Mouse (Mus musculus): ENCODE measurements around the gene Fermt1. TPM values are rescaled to one million over a fixed set of nuclear protein-coding genes. Genes with fewer than 3 reads are reported as not detected.

Fermt1 gene
- polyA plus RNA-seq, 1 experiment from 2014 or later = 53.2 TPM

- no peaks in the 10 kb centered on the region for H3K36me3 ChIP-seq (ENCODE audit: control insufficient read depth, insufficient read depth, low read length)
- no peak for ATAC-seq
- peaks cover 9% of the 10 kb centered on the region; the same call in 1 of the 2 replicates for H3K27me3 ChIP-seq (replicated peaks; ENCODE audit: control insufficient read depth, insufficient read depth, low read length)
- no peak overlapping the region for H3K4me3 ChIP-seq (ENCODE audit: low read length)
- H3K9me3 ChIP-seq (ENCODE audit: control insufficient read depth, low read length) = no peaks in the 10 kb centered on the region
- WGBS = 81% methylated on average over 10 of the region's 10 CpGs
- H3K27ac ChIP-seq (ENCODE audit: low read length) = no peak overlapping the region
- no peaks in the 10 kb centered on the region for H3K4me1 ChIP-seq (ENCODE audit: control insufficient read depth, insufficient read depth, low read length)
- no peak overlapping the region for H3K9ac ChIP-seq (ENCODE audit: low read depth, low read length)
- no peak overlapping the region for H3K4me2 ChIP-seq (ENCODE audit: low read depth, low read length)
Measured at GRCm38 (mm10) chr2:132873657-132874326, 71.9 kb downstream of the Fermt1 start.

- no peaks in the 10 kb centered on the region for H3K27me3 ChIP-seq (replicated peaks; ENCODE audit: control insufficient read depth, insufficient read depth, low read length)
- H3K9me3 ChIP-seq (ENCODE audit: control insufficient read depth, low read length) = no peaks in the 10 kb centered on the region
- H3K4me2 ChIP-seq (ENCODE audit: low read depth, low read length) = no peak overlapping the region
- no peak overlapping the region for H3K9ac ChIP-seq (ENCODE audit: low read depth, low read length)
- ATAC-seq = no peak
- no peak overlapping the region for H3K27ac ChIP-seq (ENCODE audit: low read length)
- no peaks in the 10 kb centered on the region for H3K36me3 ChIP-seq (ENCODE audit: control insufficient read depth, insufficient read depth, low read length)
- WGBS = 62% methylated on average over 3 of the region's 3 CpGs
- H3K4me1 ChIP-seq (ENCODE audit: control insufficient read depth, insufficient read depth, low read length) = no peaks in the 10 kb centered on the region
- no peak overlapping the region for H3K4me3 ChIP-seq (ENCODE audit: low read length)
Measured at GRCm38 (mm10) chr2:132871663-132872062, 74.0 kb downstream of the Fermt1 start.

GRCm38 (mm10) chr2:132870286-132870685, 75.4 kb downstream of the Fermt1 start:
- WGBS = 78% methylated on average over 4 of the region's 4 CpGs
- H3K9me3 ChIP-seq (ENCODE audit: control insufficient read depth, low read length) = no peaks in the 10 kb centered on the region
- no peaks in the 10 kb centered on the region for H3K27me3 ChIP-seq (replicated peaks; ENCODE audit: control insufficient read depth, insufficient read depth, low read length)
- H3K4me1 ChIP-seq (ENCODE audit: control insufficient read depth, insufficient read depth, low read length) = no peaks in the 10 kb centered on the region
- ATAC-seq = no peak
- H3K27ac ChIP-seq (ENCODE audit: low read length) = no peak overlapping the region
- H3K4me2 ChIP-seq (ENCODE audit: low read depth, low read length) = no peak overlapping the region
- H3K9ac ChIP-seq (ENCODE audit: low read depth, low read length) = no peak overlapping the region
- H3K36me3 ChIP-seq (ENCODE audit: control insufficient read depth, insufficient read depth, low read length) = no peaks in the 10 kb centered on the region
- H3K4me3 ChIP-seq (ENCODE audit: low read length) = no peak overlapping the region

- Histone ChIP-seq H3K9me3 (ENCODE audit: control insufficient read depth, low read length) (no peaks in the 10 kb centered on the region), H3K4me1 (ENCODE audit: control insufficient read depth, insufficient read depth, low read length) (no peaks in the 10 kb centered on the region), H3K27me3 (replicated peaks; ENCODE audit: control insufficient read depth, insufficient read depth, low read length) (no peaks in the 10 kb centered on the region), H3K4me2 (ENCODE audit: low read depth, low read length) (no peak overlapping the region), H3K4me3 (ENCODE audit: low read length) (no peak overlapping the region), H3K36me3 (ENCODE audit: control insufficient read depth, insufficient read depth, low read length) (no peaks in the 10 kb centered on the region), H3K27ac (ENCODE audit: low read length) (no peak overlapping the region), H3K9ac (ENCODE audit: low read depth, low read length) (no peak overlapping the region)
- ATAC-seq = no peak
- WGBS = 91% methylated on average over 5 of the region's 5 CpGs
Measured at GRCm38 (mm10) chr2:132869682-132870081, 76.0 kb downstream of the Fermt1 start.

- 63% methylated on average over 5 of the region's 5 CpGs for WGBS
- Histone ChIP-seq H3K36me3 (ENCODE audit: control insufficient read depth, insufficient read depth, low read length) (no peaks in the 10 kb centered on the region), H3K9me3 (ENCODE audit: control insufficient read depth, low read length) (no peaks in the 10 kb centered on the region), H3K4me3 (ENCODE audit: low read length) (no peak overlapping the region), H3K9ac (ENCODE audit: low read depth, low read length) (no peak overlapping the region), H3K27me3 (replicated peaks; ENCODE audit: control insufficient read depth, insufficient read depth, low read length) (no peaks in the 10 kb centered on the region), H3K27ac (ENCODE audit: low read length) (no peak overlapping the region), H3K4me2 (ENCODE audit: low read depth, low read length) (no peak overlapping the region), H3K4me1 (ENCODE audit: control insufficient read depth, insufficient read depth, low read length) (no peaks in the 10 kb centered on the region)
- ATAC-seq = no peak
Measured at GRCm38 (mm10) chr2:132867521-132867920, 78.2 kb downstream of the Fermt1 start.

GRCm38 (mm10) chr2:132863325-132863724, 82.4 kb downstream of the Fermt1 start:
- no peaks in the 10 kb centered on the region for H3K27me3 ChIP-seq (replicated peaks; ENCODE audit: control insufficient read depth, insufficient read depth, low read length)
- H3K27ac ChIP-seq (ENCODE audit: low read length) = no peak overlapping the region
- H3K9me3 ChIP-seq (ENCODE audit: control insufficient read depth, low read length) = no peaks in the 10 kb centered on the region
- no peaks in the 10 kb centered on the region for H3K36me3 ChIP-seq (ENCODE audit: control insufficient read depth, insufficient read depth, low read length)
- H3K9ac ChIP-seq (ENCODE audit: low read depth, low read length) = no peak overlapping the region
- ATAC-seq = no peak
- H3K4me3 ChIP-seq (ENCODE audit: low read length) = no peak overlapping the region
- H3K4me2 ChIP-seq (ENCODE audit: low read depth, low read length) = no peak overlapping the region
- WGBS = 93% methylated on average over 2 of the region's 2 CpGs
- H3K4me1 ChIP-seq (ENCODE audit: control insufficient read depth, insufficient read depth, low read length) = no peaks in the 10 kb centered on the region

GRCm38 (mm10) chr2:132861456-132861855, 84.2 kb downstream of the Fermt1 start:
- no peak for ATAC-seq
- no peak overlapping the region for H3K4me3 ChIP-seq (ENCODE audit: low read length)
- WGBS = 90% methylated on average over 2 of the region's 2 CpGs
- H3K27ac ChIP-seq (ENCODE audit: low read length) = no peak overlapping the region
- H3K27me3 ChIP-seq (replicated peaks; ENCODE audit: control insufficient read depth, insufficient read depth, low read length) = no peaks in the 10 kb centered on the region
- no peaks in the 10 kb centered on the region for H3K36me3 ChIP-seq (ENCODE audit: control insufficient read depth, insufficient read depth, low read length)
- H3K4me1 ChIP-seq (ENCODE audit: control insufficient read depth, insufficient read depth, low read length) = no peaks in the 10 kb centered on the region
- H3K9ac ChIP-seq (ENCODE audit: low read depth, low read length) = no peak overlapping the region
- H3K4me2 ChIP-seq (ENCODE audit: low read depth, low read length) = no peak overlapping the region
- H3K9me3 ChIP-seq (ENCODE audit: control insufficient read depth, low read length) = no peaks in the 10 kb centered on the region

- H3K9me3 ChIP-seq (ENCODE audit: control insufficient read depth, low read length) = no peaks in the 10 kb centered on the region
- H3K27ac ChIP-seq (ENCODE audit: low read length) = no peak overlapping the region
- H3K4me3 ChIP-seq (ENCODE audit: low read length) = no peak overlapping the region
- no peaks in the 10 kb centered on the region for H3K4me1 ChIP-seq (ENCODE audit: control insufficient read depth, insufficient read depth, low read length)
- no peaks in the 10 kb centered on the region for H3K27me3 ChIP-seq (replicated peaks; ENCODE audit: control insufficient read depth, insufficient read depth, low read length)
- no peak overlapping the region for H3K9ac ChIP-seq (ENCODE audit: low read depth, low read length)
- H3K36me3 ChIP-seq (ENCODE audit: control insufficient read depth, insufficient read depth, low read length) = no peaks in the 10 kb centered on the region
- no peak for ATAC-seq
- H3K4me2 ChIP-seq (ENCODE audit: low read depth, low read length) = no peak overlapping the region
Measured at GRCm38 (mm10) chr2:132860435-132860834, 85.3 kb downstream of the Fermt1 start.

GRCm38 (mm10) chr2:132856333-132856732, 89.4 kb downstream of the Fermt1 start:
- H3K27me3 ChIP-seq (replicated peaks; ENCODE audit: control insufficient read depth, insufficient read depth, low read length) = no peaks in the 10 kb centered on the region
- peak; percentile 76 for ATAC-seq
- no peaks in the 10 kb centered on the region for H3K4me1 ChIP-seq (ENCODE audit: control insufficient read depth, insufficient read depth, low read length)
- 76% methylated on average over 5 of the region's 5 CpGs for WGBS
- no peak overlapping the region for H3K4me3 ChIP-seq (ENCODE audit: low read length)
- no peak overlapping the region for H3K9ac ChIP-seq (ENCODE audit: low read depth, low read length)
- no peaks in the 10 kb centered on the region for H3K36me3 ChIP-seq (ENCODE audit: control insufficient read depth, insufficient read depth, low read length)
- no peak overlapping the region for H3K27ac ChIP-seq (ENCODE audit: low read length)
- no peaks in the 10 kb centered on the region for H3K9me3 ChIP-seq (ENCODE audit: control insufficient read depth, low read length)
- no peak overlapping the region for H3K4me2 ChIP-seq (ENCODE audit: low read depth, low read length)
